Mouse (Mus musculus) embryonic fibroblast, embryonic 13.5 days (primary cell): ENCODE data around the gene Zfp786. TPM values are rescaled to one million over a fixed set of nuclear protein-coding genes. Genes with fewer than 3 reads are reported as not detected.
A peak's percentile ranks its signal among the peaks of the same experiment; 100 is the strongest.
"Not testable (repeated sequence)": the region's sequence is repeated elsewhere in the genome, so short reads cannot be mapped to it uniquely, and the experiment has no call there.

ENCODE experiments used
- H3K27ac ChIP-seq: 2 replicates; pipeline ENCODE4 v1.5.1; 2012; ENCODE audit warnings: low read length, control low read depth, inconsistent platforms; ENCODE audit not compliant: insufficient read depth
- H3K4me1 ChIP-seq: 2 replicates; pipeline ENCODE4 v1.6.1; 2011; ENCODE audit warnings: low read length; ENCODE audit not compliant: control insufficient read depth, insufficient read depth
- H3K4me3 ChIP-seq: 2 replicates; pipeline ENCODE4 v1.5.1; 2011; ENCODE audit warnings: mild to moderate bottlenecking, control low read depth, low read length; ENCODE audit not compliant: insufficient read depth
- CTCF ChIP-seq: IDR thresholded peaks from 2 replicates; pipeline ENCODE4 v1.5.1; 2011; ENCODE audit warnings: mild to moderate bottlenecking, control low read depth, low read length, moderate library complexity, borderline replicate concordance; ENCODE audit not compliant: insufficient read depth
- POLR2A ChIP-seq: IDR thresholded peaks from 2 replicates; pipeline ENCODE4 v1.6.1; 2011; ENCODE audit warnings: low read depth, mild to moderate bottlenecking, control low read depth, low read length, moderate library complexity
- polyA plus RNA-seq: library from polyadenylated mRNA; stranded (reverse); fragments of >200 nt; gene quantifications from 2 replicates; pipeline ENCODE4 v1.2.4, GENCODE M21; 2011; ENCODE audit warnings: low read depth; ENCODE audit not compliant: missing spikeins, insufficient read length

Zfp786 gene
- 0.60 and 0.72 TPM in 2 replicates for polyA plus RNA-seq

DNA sequence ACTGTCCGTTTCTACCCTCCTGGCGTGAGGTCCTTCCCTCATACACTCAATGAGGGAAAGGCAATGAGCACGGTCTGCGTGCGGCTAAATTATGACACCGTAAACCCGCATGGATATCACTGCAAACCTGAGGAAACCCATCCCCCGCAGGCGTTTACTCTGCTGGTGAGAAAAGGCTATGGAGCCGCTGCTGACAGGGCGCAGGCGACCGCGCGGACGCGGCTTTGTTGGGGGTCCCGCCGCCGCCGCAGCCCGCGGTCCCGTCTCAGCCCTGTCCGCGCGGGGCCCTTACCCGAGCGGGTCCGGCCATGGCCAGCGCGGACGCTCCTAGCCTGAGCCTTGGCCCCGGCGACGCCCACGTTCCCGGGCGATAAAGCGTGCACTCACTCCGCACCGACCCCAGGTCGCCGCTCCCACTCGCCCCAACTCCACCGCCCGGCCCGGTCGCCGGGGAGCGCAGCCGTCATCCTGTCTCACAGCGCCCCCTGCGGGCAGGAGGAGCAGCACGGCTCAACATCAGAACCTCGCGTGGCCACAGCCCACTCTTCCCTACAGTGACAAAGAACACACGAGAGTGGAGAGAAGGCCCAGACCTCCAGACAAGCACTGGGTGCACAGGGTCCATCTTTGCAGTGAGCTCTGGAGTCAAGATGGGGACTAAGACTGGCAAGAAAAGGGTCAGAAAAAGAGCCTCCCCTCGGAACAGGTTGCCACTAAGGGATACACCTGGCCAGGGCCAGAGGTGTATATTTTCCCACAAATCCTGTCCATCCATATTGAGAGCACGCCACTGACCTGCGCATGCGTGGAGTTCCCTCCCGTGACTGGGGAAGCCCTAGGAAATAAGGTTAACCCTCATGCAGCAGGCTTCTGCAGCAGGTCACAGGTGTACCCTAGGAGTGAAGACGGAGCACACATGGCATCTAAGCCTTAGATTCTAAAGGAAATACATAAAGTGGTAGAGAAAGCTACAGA, at the start of gene Zfp786:
Gene Zfp786 (minus strand): TSS at position 764 of the 975 bp plus-strand sequence.
- no peak within 1 kb of the TSS for H3K27ac ChIP-seq
- peak within 1 kb of the TSS; percentile 57 for H3K4me3 ChIP-seq
- H3K4me1 ChIP-seq: no peaks in the 10 kb centered on the region
- peak; percentile 96 for TF ChIP-seq CTCF
- TF ChIP-seq POLR2A: peak; percentile 52

GRCm38 (mm10) chr6:47880166-47880565, 49.5 kb upstream of the Zfp786 start:
- 0 out of 2 replicates have a peak, but pooled peaks cover 6% of the 10 kb centered on the region for H3K4me1 ChIP-seq
- H3K4me3 ChIP-seq: no peak overlapping the region
- TF ChIP-seq CTCF: no peak
- TF ChIP-seq POLR2A: no peak
- H3K27ac ChIP-seq: no peak overlapping the region

DNA sequence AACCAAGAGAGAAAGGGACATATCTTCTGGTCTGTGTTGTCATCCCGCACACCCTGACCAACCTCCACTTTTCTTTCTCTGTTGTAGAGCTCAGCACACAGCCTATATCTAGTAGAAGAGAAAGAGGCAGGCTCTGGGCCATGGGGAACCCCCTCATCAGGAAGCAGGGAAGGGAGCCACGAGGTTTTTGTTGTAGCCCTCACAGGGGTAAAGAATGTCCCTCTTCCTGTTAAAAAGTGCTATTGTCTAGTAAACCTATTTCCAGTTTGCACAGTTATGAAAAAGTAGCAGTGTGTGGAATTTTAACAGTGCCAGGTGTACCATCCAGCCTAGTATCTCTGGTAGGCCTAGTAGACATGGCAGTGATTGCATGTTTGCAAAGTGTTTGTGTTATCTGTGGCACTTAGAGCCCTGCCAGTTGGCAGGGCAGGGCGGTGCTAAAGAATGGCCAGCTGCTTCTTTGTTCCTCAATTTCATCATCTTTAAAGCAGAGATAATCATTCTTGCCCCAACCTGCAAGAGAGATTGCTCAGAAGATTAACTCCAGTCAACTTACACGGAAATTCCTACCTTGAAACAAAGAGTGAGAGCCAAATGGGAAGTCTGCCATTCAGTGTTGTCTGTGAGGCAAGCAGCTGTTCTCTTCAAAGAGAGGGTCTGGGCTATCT, 48.5 kb upstream of the Zfp786 start:
- TF ChIP-seq CTCF (no peak), POLR2A (no peak)
- H3K27ac ChIP-seq: no peak overlapping the region
- peak overlapping the region; percentile 56 for H3K4me3 ChIP-seq
- 0 out of 2 replicates have a peak, but pooled peaks cover 6% of the 10 kb centered on the region for H3K4me1 ChIP-seq

- TF ChIP-seq CTCF (no peak), POLR2A (no peak)
- Histone ChIP-seq H3K4me1 (0 out of 2 replicates have a peak, but pooled peaks cover 6% of the 10 kb centered on the region), H3K4me3 (peak overlapping the region; percentile 56), H3K27ac (peak overlapping the region; percentile 96; the same call in 1 of the 2 replicates)
Observed at GRCm38 (mm10) chr6:47878593-47878992, 47.9 kb upstream of the Zfp786 start.

DNA sequence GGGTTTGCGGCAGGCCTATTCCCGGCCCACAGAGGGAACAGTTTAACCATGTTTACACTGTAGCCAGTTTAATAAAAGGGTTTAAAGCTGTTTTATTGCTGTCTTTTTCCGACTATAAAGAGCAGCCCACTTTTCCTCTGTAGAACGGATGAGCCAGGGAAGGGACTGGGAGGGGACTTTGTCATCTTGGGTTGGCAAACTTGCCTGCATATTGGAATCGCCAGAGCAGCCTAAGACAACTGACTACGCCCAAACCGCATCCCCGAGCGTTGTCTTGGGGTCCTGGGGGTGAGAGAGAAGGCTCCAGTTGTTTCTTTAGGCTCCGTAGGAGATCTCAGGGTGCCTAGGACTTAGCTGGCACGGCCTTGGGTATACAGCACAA, 47.5 kb upstream of the Zfp786 start:
- H3K4me3 ChIP-seq: peak overlapping the region; percentile 56
- peak overlapping the region; percentile 96 for H3K27ac ChIP-seq
- TF ChIP-seq CTCF: no peak
- TF ChIP-seq POLR2A: no peak
- H3K4me1 ChIP-seq: 0 out of 2 replicates have a peak, but pooled peaks cover 6% of the 10 kb centered on the region

DNA sequence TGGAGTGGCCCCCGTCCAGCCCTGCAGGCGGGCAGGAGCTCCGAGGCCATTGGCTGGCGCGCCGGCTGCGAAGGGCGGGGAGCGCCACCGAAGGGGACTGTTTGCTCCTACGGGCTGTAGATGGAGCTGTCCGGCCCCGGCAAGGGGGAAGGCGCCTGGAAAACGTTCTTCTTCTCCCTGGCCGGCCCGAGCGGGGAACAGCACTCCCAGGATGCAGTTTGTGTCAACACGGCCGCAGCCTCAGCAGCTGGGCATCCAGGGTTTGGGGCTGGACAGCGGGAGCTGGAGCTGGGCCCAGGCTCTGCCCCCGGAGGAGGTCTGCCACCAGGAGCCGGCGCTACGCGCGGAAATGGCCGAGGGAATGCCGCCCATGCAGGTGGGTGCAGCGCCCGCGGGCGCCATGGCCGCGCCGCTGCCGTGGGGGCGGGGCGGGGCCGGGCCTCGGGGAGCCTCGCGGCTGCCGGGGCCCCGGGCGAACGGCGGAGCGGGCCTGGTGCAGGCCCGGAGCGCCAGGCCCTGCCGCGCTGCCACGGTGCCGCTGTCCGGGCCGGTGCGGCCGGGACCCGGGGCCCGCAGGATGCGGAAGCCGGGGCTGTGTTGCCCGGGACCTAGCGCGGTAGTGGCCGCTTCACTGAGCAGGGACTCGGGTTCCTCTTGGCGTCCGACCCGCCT, 46.9 kb upstream of the Zfp786 start:
- TF ChIP-seq CTCF (0 out of 2 replicates have a peak, but pooled peaks have one; percentile 27), POLR2A (peak; percentile 85)
- Histone ChIP-seq H3K4me1 (0 out of 2 replicates have a peak, but pooled peaks cover 6% of the 10 kb centered on the region), H3K4me3 (peak overlapping the region; percentile 63), H3K27ac (peak overlapping the region; percentile 96)

DNA sequence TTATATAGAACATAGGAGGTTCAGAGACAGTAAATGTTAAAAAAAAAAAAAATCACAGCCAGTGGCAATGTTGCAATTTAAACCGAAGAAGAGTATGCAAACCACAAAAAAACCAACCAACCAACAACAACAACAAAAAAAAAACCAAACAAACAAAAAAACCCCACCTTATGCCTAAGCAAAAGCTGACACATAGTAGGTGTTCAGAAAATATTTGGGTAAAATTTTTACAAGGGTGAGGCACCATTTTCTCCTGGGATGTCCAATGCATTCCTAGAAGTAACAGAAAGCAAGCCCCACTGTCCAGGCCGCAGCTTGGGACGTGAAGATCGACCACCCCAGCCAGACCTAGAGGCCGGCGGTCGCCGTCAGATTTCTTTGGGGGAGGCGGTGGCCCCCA, 46.4 kb upstream of the Zfp786 start, which contains the start of gene Zfp282:
Gene Zfp282 (plus strand): TSS at position 147 of the 400 bp plus-strand sequence.
- Histone ChIP-seq H3K27ac (peak within 1 kb of the TSS; percentile 96), H3K4me1 (0 out of 2 replicates have a peak, but pooled peaks cover 6% of the 10 kb centered on the region), H3K4me3 (peak within 1 kb of the TSS; percentile 63)
- no peak for TF ChIP-seq POLR2A
- no peak for TF ChIP-seq CTCF

DNA sequence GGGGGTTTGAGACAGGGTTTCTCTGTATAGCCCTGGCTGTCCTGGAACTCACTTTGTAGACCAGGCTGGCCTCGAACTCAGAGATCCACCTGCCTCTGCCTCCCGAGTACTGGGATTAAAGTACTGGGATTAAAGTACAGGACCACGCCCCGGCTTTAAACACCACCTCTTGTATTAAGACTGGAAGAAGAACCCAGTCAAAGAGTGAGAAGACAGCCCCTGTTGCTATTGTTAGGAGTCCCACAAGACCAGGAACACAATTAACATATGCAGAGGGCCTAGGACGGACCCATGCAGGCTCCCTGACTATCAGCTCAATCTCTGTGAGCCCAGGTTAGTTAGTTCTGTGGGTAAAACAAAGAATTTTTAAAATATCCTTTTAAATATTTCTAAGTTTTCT, 41.6 kb upstream of the Zfp786 start:
- Histone ChIP-seq H3K4me3 (no peak overlapping the region), H3K4me1 (no peaks in the 10 kb centered on the region), H3K27ac (no peak overlapping the region)
- no peak for TF ChIP-seq CTCF
- TF ChIP-seq POLR2A: no peak

DNA sequence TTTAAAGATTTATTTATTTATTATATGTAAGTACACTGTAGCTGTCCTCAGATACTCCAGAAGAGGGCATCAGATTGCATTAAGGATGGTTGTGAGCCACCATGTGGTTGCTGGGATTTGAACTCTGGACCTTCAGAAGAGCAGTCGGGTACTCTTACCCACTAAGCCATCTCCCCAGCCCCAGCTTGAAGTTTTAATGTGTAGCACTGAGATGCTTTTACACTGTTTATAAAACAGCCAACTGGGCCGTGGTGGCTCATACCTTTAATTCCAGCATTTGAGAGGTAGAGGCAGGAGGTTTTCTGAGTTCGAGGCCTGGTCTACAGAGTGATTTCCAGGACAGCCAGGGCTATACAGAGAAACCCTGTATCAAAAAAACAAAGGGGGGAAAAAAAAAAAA, 27.1 kb upstream of the Zfp786 start:
- H3K4me1 ChIP-seq, H3K27ac ChIP-seq, H3K4me3 ChIP-seq: not testable (repeated sequence)
